Mouse (Mus musculus) heart, postnatal 36 days (tissue): Measurements from ENCODE around the gene Gm10100. TPM values are rescaled to one million over a fixed set of nuclear protein-coding genes. Genes with fewer than 3 reads are reported as not detected.
"Not testable (repeated sequence)": the region's sequence is repeated elsewhere in the genome, so short reads cannot be mapped to it uniquely, and the experiment has no call there.

ENCODE experiments used
- DNase-seq, 2 experiments: peaks; one replicate each; pipeline ENCODE4 v3.0.0; 2021 to 2022
- intact Hi-C: fragments of 180-260 bp; cut with DNase I; formaldehyde crosslinking; loops from one replicate; pipeline ENCODE4 v1.15.1; 2025
- total RNA-seq, 2 experiments: library from RNA; stranded (reverse); gene quantifications; 2 replicates each; pipeline ENCODE4 v1.2.3; 2021

Gene Gm10100
- not detected for total RNA-seq

DNA sequence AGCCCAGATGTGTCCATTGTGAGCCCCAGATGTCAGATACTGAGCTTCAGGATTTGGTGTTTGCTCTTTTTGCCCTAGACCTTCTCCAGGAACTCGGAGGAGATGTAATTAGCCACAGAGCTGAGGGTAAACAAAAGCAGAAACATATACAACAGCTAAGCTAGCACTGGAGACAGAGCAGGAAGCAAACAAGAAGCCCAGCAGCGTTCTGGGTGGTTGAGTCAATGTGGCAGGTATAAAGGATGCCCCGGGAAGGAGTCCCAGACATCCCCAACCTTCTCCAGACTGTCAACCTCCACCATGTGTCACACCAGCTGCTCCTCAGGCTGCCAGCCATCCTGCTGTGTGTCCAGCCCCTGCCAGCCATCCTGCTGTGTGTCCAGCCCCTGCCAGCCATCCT is at the start of gene Gm10100:
Gene Gm10100, plus strand, starts transcription at position 301 of the 400 bp plus-strand sequence.
- intact Hi-C loops = no loop called here
- no peak for DNase-seq

- intact Hi-C loops = no loop called here
- DNase-seq = no peak
Measured at GRCm38 (mm10) chr10:77677562-77677961, 48.7 kb upstream of the Gm10100 start.

- intact Hi-C loops = no loop called here
- no peak for DNase-seq
Measured at GRCm38 (mm10) chr10:77682994-77683393, 43.3 kb upstream of the Gm10100 start.

GRCm38 (mm10) chr10:77684181-77684580 is 42.1 kb upstream of the Gm10100 start:
- DNase-seq = no peak
- intact Hi-C loops = no loop called here

- intact Hi-C loops = no loop called here
- no peak for DNase-seq
Measured at GRCm38 (mm10) chr10:77685895-77686664, 40.2 kb upstream of the Gm10100 start, which contains the start of gene Tspear. TSS of gene Tspear (plus strand) at chr10:77686569.

GRCm38 (mm10) chr10:77687021-77687420 is 39.3 kb upstream of the Gm10100 start:
- DNase-seq = no peak
- intact Hi-C loops = no loop called here

DNA sequence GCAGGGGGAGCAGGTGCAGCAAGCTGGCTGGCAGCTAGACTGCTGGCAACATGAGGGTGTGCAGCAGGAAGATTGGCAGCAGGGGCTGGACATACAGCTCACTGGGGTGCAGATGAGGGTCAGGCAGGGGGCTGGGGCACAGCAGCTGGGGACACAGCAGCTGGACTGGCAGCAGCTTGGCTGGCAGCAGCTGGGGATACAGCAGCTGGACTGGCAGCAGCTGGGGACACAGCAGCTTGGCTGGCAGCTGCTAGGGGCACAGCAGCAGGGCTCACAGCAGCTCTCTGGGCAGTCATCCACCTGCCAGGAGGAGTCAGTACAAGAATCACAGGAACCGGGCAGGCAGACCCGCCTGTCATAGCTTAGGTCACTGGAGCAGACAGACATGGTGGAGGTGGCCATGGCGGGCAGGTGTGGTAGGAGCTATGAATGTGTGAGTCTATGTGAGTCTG is 35.9 kb upstream of the Gm10100 start, which contains the start of gene Gm19402:
Gene Gm19402, minus strand, starts transcription at position 402 of the 452 bp plus-strand sequence.
- DNase-seq, intact Hi-C loops: not testable (repeated sequence)

DNA sequence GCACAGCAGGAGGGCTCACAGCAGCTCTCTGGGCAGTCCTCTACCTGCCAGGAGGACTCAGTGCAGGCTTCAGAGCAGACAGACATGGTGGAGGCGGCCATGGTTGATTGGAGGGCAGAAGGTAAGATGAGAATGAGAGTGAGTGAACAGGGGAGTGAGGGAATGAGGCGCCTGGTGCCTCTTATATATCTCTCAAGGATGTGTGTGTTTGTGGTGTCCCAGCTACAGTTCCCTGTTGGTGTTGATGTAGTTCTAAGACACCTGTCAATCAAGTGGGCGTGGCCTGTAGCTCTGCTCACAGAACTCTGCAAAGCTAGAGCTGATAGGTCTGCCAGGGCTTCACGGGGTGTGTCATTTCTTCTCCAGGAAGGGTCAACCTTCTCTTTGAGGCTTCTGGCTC is 29.2 kb upstream of the Gm10100 start, which contains the start of gene Gm9508:
Gene Gm9508, minus strand, starts transcription at position 101 of the 400 bp plus-strand sequence.
- no peak for DNase-seq
- intact Hi-C loops = no loop called here

- intact Hi-C loops = no loop called here
- no peak for DNase-seq
Measured at GRCm38 (mm10) chr10:77706326-77706725, 20.0 kb upstream of the Gm10100 start, which contains the start of gene Gm10272. TSS of gene Gm10272 (plus strand) at chr10:77706626.

- intact Hi-C loops = loop anchor here (5.0 kb wide), 1 partner anchor 167 kb away; no protein-coding TSS in a partner anchor
- DNase-seq = no peak
Measured at GRCm38 (mm10) chr10:77709831-77710230, 16.5 kb upstream of the Gm10100 start.

GRCm38 (mm10) chr10:77711157-77711556 is 15.1 kb upstream of the Gm10100 start, which contains the start of gene Gm10024:
TSS of gene Gm10024 (plus strand) at chr10:77711457.
- not testable (repeated sequence) for DNase-seq
- intact Hi-C loops = loop anchor here (5.0 kb wide), 1 partner anchor 166 kb away; no protein-coding TSS in a partner anchor

- peak in 1 of 2 experiments; percentile 2 for DNase-seq
- intact Hi-C loops = loop anchor here (5.0 kb wide), 1 partner anchor 164 kb away; no protein-coding TSS in a partner anchor
Measured at GRCm38 (mm10) chr10:77713734-77714133, 12.6 kb upstream of the Gm10100 start.

DNA sequence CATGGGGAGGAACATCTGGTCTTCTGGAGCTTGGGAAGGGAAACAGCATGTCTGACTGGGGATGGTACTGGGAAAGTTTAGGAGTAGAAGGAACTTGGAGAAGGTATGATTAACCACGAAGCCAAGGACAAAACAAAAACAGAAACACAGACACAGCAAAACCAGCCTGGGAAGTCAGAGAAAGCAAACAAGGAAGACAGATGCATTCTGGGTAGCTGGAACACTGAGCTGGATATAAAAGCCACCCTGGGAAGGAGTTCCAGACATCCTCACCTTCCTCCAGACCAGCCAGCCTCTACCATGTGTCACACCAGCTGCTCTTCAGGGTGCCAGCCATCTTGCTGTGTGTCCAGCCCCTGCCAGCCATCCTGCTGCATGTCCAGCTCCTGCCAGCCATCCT is 10.8 kb upstream of the Gm10100 start, which contains the start of gene Gm10142:
Gene Gm10142, plus strand, starts transcription at position 301 of the 400 bp plus-strand sequence.
- intact Hi-C loops = no loop called here
- DNase-seq = no peak

GRCm38 (mm10) chr10:77720299-77720698 is 6.0 kb upstream of the Gm10100 start, which contains the start of gene Krtap12-1:
TSS of gene Krtap12-1 (plus strand) at chr10:77720599.
- DNase-seq, intact Hi-C loops: not testable (repeated sequence)

DNA sequence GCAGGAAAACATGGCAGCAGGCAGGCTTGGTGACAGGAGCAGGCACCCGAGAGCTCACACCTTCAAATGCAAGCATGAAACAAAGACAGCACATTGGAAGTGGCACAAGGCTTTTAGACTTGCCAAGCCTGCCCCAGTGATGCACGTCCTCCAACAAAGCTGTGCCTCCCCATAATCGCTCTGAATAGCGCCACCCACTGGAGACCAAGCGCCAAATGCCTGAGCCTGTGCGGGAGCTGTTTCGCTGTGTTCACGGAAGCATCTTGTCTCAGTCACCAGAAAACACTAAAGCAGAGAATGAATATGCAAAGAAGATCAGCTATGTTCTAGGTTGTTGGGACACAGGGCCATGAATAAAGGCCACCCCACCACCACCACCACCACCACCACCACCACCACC is 1.4 kb upstream of the Gm10100 start:
- DNase-seq = no peak
- intact Hi-C loops = no loop called here

DNA sequence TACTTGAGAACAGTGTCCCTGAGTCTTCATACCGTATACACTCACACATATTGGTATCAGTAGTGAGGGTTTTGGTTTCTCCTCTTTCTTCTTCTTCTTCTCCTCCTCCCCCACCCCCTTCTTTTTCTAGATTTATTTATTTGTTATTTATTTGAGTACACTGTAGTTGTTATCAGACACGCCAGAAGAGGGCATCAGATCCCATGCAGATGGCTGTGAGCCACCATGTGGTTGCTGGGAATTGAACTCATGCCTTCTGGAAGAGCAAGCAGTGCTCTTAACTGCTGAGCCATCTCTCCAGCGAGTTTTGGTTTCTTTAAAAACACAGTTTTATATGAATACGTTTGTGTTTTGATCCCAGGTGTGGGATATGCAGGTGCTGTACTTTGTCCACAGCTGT is 2.0 kb downstream of the Gm10100 start:
- intact Hi-C loops = loop anchor here (2.0 kb wide), 2 partner anchors 87 to 151 kb away; partner anchors contain the start of gene Gm2696
- DNase-seq = no peak

DNA sequence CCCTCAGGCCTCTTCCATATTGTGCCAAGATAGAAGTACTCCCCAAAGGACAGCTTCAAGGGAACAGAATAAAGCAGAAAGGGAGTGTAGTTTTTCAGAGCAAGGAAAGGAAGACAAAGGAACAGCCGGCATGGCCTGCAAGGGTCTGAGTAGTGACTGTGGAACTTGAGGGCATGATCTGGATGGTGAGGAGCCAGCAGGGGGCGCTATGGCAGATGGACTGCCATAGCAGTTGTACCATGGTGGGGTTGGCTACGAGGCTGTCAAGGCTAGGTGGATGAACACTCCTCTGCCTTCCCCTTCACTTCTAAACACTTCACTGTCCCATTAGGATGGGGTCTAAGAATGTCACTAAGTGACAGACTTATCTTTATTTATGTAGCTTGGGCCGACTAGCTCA is 3.0 kb downstream of the Gm10100 start:
- intact Hi-C loops = loop anchor here (2.0 kb wide), 2 partner anchors 86 to 150 kb away; partner anchors contain the start of gene Gm2696
- no peak for DNase-seq

GRCm38 (mm10) chr10:77735928-77736327 is 9.6 kb downstream of the Gm10100 start:
- no peak for DNase-seq
- intact Hi-C loops = no loop called here

DNA sequence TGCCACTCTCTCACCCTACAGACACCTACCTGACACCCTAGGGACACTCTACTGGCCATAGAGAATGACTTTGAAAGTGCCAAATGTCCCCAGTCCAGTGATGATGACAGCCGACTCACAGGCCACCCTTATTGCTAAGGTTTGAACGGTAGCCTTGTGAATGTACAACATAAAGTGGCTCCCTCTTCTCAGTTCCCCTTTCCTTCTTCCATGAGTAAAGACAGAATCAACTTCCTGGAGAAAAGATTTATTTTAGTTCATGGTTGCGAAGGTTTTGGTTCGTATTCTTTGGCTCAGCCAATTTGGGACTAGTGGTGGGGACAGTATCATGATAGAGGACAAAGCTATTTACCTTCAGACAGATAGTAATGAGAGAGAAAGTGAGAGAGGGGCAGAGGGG is 12.6 kb downstream of the Gm10100 start:
- DNase-seq = no peak
- intact Hi-C loops = no loop called here

DNA sequence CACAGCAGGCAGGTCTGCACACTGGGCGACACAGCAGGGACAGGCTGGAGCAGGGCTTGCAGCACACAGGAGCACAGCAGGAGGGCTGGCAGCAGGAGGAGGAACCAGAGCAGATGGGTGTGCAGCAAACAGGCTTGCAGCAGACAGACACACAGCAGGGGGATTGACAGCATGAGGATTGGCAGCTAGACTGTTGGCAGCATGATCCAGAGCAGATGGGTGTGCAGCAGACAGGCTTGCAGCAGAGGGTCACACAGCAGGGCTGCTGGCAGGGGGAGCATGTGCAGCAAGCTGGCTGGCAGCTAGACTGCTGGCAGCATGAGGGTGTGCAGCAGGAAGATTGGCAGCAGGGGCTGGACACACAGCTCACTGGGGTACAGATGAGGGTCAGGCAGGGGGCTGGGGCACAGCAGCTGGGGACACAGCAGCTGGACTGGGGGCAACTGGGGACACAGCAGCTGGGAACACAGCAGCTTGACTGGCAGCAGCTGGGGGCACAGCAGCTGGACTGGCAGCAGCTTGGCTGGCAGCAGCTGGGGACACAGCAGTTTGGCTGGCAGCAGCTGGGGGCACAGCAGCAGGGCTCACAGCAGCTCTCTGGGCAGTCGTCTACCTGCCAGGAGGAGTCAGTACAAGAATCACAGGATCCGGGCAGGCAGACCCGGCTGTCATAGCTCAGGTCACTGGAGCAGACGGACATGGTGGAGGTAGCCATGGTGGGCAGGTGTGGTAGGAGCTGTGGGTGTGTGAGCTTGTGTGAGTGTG is 15.8 kb downstream of the Gm10100 start, which contains the start of gene Gm18596:
Gene Gm18596, minus strand, starts transcription at position 715 of the 765 bp plus-strand sequence.
- DNase-seq, intact Hi-C loops: not testable (repeated sequence)
